Mouse (Mus musculus) neutrophil, adult 65 days (primary cell): ENCODE measurements around the gene Olfr1356. TPM values are rescaled to one million over a fixed set of nuclear protein-coding genes. Genes with fewer than 3 reads are reported as not detected.

Source experiments
- total RNA-seq: library from RNA; stranded (reverse); gene quantifications from 2 replicates; pipeline ENCODE4 v1.2.4, GENCODE M21; 2023

Olfr1356 gene
- not detected in 2 replicates for total RNA-seq

DNA sequence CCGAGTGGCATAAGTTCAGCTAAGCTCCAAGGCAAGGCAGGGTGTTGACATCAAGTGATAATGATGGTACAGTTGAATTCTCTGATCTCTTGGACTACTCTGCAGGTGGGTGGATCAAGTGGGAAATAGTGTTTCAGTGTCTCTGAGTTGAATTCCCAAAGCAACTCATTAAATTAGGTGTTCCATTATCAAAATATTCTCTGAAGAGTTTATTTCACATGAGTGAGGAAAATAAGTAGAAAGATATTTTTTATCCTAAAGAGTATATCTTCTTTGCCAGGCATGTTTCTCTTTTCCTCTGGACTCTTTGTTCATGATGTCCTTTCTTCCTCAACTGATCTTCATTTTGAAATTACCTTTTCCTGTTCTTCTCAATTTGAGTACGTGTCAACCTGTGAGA, at the start of gene Olfr1356:
TSS of gene Olfr1356 (minus strand) at position 101 of the 400 bp plus-strand sequence.

DNA sequence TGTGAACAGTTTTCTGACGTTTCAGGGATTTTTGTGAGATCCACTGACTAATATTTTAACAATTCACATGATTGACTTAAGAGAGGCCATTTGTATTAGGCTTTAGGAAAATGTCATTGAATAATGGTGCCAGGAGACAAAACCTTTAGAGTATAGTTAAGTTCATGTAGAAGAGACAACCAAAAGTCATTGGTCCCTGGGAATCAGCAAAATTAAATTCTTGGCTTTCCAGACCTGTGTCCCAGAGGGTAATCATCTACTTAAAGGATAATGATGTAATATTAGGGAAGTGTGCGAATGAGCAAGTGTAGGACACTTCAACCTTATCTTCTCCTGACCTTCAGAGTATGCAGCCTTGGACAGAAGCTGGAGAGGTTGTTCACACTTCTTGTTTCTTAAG, 23.3 kb upstream of the Olfr1356 start, which contains the start of gene Olfr1355:
TSS of gene Olfr1355 (plus strand) at position 301 of the 400 bp plus-strand sequence.

Other genes starting within 250 kb of the Olfr1356 start
- gene Olfr1357, start 234.1 kb downstream of the Olfr1356 start, total RNA-seq, result not detected in 2 replicates
- not detected in 2 replicates for gene Casp14, start 133.9 kb downstream of the Olfr1356 start, total RNA-seq
- not detected in 2 replicates for gene Ccdc105, start 99.1 kb downstream of the Olfr1356 start, total RNA-seq
- gene Slc1a6, start 71.7 kb downstream of the Olfr1356 start, total RNA-seq, result not detected in 2 replicates
- not detected in 2 replicates for gene Olfr1355, start 23.4 kb upstream of the Olfr1356 start, total RNA-seq
- not detected in 2 replicates for gene Olfr1354, start 61.0 kb upstream of the Olfr1356 start, total RNA-seq
- not detected in 2 replicates for gene Olfr8, start 98.5 kb upstream of the Olfr1356 start, total RNA-seq
- not detected in 2 replicates for gene Olfr1353, start 111.1 kb upstream of the Olfr1356 start, total RNA-seq
- not detected in 2 replicates for gene Olfr1352, start 128.9 kb upstream of the Olfr1356 start, total RNA-seq
- gene Olfr1351, start 160.3 kb upstream of the Olfr1356 start, total RNA-seq, result not detected in 2 replicates
- gene Olfr57, start 176.6 kb upstream of the Olfr1356 start, total RNA-seq, result not detected in 2 replicates
- 4.2 and 4.9 TPM in 2 replicates for gene 2610008E11Rik, start 245.4 kb upstream of the Olfr1356 start, total RNA-seq